Mouse (Mus musculus) thymus, postnatal 4 days (tissue): ENCODE measurements around the gene Myh10.
A peak's percentile ranks its signal among the peaks of the same experiment; 100 is the strongest.
"Not testable (repeated sequence)": the region's sequence is repeated elsewhere in the genome, so short reads cannot be mapped to it uniquely, and the experiment has no call there.

Experiments
- DNase-seq: peaks from one replicate; pipeline ENCODE4 v3.0.0; 2021

Gene Myh10

DNA sequence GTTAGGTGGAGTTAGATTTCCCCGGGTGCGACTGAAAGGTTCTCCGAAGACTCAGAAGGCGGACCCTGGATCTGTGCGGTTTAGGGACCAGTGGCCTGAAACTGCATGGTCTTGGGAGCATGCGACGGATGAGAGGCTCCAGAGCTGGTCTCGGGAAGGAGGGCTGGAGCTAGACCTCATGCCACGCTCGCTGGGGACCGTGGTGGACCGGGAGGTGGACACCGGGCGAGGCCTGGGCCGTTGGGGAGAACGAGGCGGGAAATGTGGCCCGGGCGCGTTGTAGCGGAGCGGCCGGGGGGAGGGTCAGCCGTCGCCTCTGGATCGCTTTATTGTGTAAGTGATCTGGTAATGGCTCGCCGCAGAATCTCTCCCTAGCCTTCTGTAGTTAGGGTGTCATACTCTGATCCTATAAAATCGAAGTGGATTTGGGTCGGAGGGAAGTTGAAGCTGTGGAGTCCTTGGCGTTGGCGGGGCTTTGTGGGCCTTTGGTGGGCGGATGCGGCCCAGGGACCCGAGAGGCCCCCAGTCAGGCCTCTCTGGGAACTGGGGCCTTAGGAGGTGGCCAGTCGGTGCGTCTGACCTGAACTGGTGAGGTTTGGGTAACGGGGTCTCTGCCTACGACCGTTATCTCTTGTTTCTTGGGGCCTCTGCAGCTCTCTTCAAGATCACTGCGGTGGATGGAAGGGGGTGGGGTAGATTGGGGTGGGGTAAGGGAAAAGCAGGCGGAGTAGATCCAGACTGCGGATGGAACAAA lies 1.5 kb downstream of the Myh10 start:
- DNase-seq = peak; percentile 32

DNA sequence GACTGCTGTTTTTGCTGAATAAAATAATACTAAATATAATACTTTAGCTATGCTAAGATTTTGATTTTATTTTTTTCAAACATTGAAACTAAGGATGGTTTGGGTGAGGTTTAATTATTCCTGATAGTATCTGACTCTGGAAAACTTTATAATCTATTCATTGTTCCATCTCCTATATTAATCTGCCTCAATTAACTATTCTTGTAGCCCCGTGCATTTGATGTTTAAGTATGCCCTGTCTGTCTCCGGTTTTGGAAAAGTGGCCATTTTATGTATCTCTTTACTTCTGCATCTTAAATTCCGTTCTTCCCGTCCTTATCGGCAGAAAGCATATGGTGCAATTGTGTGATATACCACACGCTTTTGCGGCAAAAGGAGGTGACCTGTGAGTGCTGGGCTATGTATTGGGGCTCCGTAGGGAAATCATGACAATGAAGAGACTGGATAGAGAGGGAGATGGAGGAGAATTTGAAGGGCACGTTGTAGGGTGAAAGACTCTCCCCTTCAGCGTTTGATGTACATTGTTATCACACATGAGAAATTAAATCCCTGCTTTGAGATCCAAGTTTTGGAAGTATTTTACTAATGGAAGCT lies 2.2 kb downstream of the Myh10 start:
- DNase-seq = no peak

DNA sequence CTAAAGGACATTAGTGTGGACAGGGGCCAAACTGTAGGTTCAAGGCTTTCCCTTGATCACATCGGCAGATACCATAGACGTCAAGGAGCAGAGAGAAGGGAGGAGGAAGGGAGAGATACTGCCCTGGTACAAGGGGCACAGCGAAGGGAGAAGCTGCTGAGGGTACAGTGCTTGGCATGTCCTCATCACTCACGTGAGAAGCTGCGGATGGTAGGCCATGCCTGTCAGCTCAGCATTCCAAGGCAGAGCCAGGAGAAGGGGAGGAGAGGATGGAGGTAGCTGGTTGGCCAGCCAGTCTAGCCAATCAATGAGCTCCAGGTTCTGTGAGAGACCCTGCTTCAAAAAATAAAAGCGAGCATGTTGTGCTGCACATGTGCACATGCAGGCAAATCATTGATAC lies 11.0 kb downstream of the Myh10 start:
- no peak for DNase-seq

DNA sequence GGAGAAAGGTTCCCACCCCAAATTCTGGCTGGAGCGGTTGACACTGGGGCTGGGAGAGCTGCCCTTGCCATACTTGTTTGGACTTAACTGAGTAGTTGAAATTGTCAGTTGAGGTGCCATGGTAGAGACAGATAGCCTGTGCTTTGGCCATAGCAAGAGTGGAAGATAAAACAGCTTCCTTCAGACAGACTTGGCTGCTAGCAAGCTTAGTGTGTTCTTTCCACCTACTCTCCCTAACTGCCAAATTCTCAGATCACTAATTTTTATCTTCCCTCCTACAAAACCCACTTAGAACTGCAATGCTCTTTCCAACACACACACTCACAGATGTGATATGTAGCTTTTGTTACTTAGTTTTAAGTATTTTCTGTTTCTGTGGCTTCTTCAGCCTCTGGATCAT lies 12.0 kb downstream of the Myh10 start:
- DNase-seq = no peak

DNA sequence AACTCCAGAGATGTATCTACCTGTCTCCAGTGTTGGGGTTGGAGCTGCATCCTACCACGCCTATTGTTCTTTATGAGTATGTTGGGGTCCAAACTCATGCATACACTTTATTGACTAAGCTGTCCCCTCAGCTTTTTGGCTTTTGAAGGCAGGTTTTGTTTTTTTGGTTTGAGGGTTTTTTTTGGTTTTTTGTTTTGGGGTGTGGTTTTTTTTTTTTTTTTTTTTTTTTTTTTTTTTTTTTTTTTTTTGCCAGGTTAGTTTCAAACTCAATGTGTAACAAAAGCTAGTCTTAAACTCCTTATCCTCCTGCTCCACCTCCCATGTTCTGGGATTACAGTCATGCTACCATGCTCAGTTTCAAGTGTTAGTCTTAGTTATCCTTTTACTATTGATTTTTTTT lies 12.9 kb downstream of the Myh10 start:
- no peak for DNase-seq

DNA sequence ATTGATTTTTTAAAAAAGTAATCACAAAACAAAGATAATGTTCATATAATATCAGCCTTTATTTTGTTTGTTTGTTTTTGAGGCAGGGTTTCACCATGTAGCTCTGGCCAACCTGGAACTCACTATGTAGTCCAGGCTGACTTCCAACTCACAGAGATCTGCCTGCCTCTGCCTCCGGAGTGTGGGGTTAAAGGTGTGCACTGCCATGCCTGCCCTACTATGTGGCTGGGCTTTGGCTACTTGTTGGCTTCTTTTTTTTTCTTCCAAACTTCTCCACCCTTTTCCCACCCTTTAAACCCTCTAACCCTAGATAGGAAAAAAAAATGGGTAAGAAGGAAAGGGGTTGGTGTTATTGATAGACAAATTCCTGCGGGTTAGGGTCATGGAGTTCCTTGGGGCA lies 13.5 kb downstream of the Myh10 start:
- no peak for DNase-seq

DNA sequence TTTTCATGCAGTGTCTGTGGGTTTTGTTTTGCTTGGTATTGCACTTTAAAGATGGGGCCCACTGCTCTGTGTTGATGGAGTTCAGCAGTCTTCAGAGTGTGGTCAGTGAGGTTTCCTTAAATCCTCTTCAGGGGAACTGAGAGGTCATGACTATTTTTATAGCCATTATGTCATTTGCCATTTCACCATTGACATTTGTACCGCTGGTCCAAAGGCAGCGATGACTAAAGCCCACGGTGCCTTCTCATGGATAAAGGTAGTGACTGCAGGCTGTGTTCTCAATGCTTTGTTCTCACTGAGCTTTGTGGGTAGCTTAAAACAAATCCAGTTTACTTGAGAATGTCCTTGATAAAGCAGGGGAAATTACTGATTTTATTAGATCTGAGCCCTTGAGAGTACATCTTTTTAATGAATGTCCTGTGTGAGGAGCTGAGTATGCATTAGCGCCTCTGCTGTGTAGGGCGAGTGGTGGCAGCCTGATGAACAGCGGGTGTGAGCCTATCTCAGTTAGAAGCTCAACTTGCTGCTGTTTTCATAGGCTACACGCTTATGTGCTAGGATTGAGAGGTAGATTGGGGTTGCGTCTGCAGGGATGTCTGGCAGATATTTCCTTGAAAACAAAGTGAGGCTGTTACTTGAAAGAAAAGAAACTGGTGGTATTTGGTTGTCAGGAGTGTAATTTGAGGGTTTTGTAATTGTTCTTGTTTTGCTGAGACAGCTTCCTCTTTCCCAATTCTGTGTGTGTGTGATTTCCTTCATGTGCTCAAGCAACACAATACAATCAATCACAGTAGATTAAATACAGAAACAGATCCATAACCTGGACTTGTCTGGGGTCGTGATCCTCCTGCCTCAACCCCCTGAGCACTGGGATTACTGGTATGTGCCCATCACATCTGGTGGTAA lies 15.4 kb downstream of the Myh10 start:
- DNase-seq = no peak

DNA sequence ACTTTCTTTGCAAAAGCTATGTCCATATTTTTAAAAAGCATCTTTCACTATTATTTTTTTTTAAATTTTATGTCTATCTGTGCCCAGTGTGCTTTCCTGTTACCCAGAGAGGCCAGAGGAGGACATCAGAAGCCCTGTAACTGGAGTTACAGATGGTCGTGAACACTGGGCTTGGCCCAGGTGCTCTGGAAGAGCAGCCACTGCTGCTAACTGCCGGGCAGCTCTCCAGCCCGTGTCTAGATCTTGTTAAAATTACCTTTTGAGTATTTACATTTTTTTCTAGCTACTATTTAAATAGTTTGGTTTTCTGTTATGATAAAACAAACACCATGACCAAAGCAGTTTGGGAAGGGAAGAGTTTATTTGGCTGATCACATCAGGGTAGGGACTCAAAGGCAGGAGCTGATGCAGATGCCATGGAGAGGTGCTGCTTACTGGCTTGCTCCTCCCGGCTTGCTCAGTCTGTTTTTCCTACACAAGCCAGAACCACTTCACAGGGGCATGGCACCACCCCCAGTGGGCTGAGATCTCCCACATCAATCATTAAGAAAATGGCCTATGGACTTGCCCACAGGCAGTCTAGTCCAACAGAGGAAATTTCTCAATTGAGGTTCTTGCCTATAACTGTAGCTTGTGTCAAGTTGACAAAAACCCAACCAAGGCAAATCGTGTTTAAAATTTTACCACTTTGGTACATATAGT lies 16.7 kb downstream of the Myh10 start:
- DNase-seq = no peak

DNA sequence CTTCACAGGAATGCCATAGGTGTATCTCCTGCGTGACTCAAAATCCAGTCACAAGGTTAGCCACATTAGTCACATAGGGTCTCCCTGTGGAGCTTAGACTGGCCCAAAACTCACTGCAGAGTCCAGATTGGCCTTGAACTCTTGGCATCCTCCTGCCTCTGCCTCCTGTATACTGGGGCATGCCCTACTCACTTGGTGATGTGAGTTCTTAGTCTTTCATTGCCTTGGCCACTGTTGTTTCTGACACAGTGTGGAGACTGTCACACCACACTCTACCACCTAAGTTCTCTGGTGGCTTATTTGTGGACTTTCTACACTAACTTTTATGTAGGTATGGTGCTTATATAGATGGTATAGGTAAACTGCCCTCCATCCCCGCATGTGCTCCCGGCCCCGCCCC lies 24.8 kb downstream of the Myh10 start:
- no peak for DNase-seq

DNA sequence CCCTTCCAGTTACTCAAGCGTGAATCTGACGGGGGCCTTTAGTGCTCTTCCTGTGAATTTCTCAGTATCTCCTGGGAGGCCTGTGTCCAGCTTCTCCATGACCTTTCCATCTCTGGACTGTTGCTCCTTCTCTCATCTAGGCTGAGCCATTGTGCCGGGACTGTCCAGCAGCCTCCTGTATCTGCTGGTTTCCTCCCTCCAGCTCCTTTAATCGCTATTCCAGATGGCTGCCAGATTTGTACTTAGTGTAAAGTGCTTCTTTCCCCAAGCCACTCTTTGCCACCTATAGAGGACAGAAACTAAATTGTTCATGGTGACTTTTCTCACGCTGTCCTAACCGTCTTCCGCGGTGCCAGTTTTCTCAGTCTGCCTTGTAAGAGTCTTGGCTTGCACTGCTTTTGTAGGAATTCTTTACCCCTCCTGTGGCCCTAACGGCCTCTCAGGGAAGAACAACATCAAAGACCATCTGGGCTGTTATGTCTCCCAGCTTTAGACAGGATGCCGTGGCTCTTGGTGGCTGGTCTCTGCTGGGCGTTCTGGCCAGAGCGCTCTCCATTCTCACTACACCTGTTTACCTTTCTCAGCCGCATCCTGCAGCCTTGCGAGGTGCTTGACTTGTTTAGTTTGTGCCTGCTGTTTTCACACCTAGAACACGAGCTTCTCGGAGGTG lies 25.9 kb downstream of the Myh10 start:
- no peak for DNase-seq

DNA sequence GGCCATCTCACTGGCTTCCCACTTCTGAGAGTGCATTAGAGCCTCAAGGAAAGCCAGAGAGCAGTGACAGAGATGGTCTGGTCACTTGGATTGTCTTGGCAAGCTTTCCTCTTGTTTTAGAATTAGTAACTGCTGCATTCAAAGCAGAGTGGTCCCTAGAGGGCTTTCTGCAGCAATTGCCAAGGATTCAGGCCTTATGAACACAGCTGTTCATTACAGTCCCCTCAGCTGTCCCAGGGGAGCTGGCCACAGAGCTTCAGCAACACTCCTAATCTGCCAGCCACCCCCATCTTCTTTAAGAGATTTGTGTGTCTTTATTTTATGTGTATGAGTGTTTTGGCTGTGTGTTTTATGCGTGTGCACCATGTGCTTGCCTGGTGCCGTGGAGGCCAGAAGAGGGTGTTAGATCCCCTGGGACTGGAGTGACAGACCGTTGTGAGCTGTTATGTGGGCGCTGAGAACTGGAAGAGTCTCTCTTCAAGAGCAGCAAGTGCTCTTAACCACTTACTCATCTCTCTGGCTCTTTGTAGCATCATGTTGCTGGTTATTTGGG lies 27.8 kb downstream of the Myh10 start:
- no peak for DNase-seq

DNA sequence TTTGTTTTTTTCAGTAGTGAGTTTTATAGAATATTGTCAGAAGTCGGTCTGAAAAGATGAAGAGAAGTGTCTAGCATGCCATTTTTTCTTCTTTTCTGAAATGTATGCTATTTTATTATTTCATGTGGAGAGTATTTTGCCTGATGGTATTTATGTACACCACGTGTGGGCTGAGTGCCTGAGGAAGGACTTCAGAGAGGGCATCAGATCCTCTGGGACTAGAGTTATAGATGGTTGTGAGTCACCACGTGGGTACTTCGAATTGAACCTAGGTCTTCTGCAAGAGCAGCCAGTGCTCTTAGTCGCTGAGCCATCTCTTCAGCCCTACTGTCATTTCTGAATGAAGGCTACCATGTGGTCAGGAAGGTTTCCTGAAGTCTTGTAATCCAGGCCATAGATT lies 28.4 kb downstream of the Myh10 start:
- no peak for DNase-seq

DNA sequence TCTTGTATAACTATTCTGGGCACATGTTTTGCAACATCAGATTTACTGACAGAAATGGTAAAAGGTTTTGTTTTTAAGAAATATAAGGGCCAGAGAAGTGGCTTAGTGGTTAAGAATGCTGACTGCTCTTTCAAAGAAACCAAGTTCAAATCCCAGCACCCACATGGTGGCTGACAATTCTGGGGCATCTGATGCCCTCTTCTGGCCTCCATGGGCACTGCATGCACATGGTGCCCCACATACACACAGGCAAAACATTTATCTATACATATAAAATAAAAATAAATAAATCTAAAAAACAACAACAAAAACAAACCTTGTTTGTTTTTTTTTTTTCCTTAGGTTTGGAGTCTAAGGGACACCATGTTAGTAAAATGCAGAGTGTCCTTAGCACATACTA lies 32.8 kb downstream of the Myh10 start:
- peak; percentile 65 for DNase-seq

DNA sequence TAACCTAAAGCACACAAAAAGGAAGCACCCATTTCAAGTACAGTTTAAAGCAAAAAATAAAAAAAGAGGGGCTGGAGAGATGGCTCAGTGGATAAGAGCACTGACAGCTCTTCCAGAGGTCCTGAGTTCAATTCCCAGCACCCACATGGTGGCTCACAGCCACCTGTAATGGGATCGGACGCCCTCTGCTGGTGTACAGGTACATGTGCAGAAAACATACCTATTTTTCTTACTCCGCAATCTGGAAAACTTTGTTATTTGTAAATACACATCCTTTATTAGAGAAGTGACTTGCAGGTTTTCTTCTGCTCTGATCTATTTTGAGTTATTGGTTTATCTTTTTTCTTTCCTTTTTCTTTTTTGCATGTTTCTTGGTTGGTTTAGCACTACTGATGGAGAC lies 37.3 kb downstream of the Myh10 start:
- no peak for DNase-seq

DNA sequence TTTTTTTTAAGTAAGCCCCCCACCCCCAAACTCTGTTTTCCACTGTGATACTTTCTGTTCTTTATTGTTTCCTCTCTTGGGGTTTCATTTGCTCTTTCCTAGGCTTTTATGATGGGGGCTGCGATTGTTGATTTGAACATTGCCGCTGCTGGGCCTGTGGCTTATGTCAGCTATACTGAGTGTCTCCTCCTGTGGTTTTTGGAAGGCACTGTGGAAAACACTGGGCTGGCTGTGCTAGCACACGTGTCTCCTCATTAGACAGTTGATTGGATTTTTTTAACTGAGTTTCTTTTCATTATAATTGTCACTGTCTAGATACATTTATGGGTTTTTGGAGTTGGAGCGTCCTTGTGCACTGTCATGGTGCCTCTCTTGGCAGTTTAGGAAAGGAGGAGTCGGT lies 39.4 kb downstream of the Myh10 start:
- no peak for DNase-seq

DNA sequence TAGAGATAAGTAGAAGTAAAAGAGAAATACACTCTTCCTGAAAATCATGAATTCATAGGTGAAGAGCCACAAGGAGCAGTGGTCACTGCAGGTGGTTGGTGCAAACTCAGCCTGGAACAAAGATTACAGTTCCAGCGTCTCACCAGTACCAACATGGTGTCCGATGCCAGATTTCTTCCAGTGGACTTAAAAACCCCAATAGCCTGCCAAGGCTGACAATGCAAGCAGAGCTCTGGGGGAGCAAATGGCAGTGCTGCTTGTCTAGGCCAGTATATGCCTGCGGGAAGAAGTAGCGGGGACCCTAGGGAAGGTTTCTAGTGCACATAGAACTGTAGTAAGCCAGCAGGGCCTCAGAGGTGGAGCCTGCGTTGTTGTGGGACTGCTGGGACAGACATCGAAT lies 40.7 kb downstream of the Myh10 start:
- DNase-seq = no peak

DNA sequence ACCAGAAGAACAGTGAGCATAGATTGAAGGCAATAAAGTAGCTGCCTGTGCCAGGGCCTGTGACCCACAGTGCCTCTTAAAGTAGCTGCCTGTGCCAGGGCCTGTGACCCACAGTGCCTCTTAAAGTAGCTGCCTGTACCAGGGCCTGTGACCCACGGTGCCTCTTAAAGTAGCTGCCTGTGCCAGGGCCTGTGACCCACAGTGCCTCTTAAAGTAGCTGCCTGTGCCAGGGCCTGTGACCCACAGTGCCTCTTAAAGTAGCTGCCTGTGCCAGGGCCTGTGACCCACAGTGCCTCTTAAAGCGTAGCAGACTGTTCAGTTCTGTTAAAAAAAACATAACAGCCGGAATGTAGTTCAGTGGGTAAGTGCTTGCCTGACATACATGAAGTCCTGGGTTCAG lies 42.0 kb downstream of the Myh10 start:
- DNase-seq = not testable (repeated sequence)

DNA sequence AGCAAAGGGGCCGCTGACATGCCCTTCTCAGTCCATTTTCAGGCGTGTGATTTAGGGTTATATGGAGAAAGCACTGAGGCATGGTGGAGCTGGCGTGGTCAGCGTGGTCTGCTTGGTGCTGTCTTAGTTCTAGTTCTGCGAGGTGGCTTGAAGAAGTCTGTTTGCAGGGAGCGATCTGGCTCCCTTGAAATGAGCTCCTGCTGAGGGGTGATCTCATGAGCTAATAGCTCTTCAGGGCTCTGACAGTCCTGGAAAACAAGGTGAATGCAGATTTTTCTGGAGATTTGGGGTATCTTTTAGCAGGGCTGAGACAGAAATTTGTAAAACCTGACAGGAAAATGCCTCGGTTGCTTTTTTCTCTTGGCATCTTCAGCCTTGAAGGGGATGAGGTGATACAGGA lies 48.1 kb downstream of the Myh10 start:
- DNase-seq = no peak

DNA sequence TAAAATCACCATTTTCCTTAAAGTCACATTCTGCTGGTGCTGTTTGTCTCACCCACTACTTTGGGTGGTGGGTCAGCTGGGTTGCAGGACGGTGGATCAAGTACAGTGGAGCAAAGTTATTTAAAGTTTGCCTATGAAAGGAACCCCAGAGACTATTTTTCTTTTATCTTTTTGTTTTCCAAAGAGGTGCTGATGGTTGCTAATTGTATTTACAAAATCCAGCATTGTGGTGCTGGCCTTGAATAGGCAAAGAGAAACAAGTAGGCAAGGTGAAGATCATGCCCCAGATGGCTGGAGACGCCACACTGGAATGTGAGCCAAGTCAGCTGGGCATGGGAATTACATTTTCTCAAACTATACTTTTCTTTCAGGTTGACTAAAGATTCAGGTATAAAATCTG lies 51.3 kb downstream of the Myh10 start:
- DNase-seq = no peak

DNA sequence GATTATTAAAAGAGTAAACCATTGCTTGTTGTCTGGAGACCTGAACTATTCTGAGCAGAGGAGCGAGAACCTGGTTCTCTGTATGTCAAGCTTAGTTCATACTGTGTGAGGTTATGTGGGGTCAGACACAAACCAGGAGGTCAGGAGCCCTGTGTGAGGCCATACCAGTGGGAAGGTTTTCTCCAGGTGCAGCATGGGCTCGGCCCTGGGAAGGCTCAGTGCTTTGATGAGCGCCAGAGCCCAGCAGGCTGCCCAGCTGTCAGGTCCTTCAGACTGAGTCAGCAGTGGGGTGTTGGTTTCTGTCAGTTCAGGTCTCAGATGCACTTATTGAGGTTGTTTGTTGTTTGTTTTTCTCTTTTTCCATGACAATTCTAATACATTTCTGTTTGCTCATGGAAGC lies 52.8 kb downstream of the Myh10 start:
- DNase-seq = no peak

DNA sequence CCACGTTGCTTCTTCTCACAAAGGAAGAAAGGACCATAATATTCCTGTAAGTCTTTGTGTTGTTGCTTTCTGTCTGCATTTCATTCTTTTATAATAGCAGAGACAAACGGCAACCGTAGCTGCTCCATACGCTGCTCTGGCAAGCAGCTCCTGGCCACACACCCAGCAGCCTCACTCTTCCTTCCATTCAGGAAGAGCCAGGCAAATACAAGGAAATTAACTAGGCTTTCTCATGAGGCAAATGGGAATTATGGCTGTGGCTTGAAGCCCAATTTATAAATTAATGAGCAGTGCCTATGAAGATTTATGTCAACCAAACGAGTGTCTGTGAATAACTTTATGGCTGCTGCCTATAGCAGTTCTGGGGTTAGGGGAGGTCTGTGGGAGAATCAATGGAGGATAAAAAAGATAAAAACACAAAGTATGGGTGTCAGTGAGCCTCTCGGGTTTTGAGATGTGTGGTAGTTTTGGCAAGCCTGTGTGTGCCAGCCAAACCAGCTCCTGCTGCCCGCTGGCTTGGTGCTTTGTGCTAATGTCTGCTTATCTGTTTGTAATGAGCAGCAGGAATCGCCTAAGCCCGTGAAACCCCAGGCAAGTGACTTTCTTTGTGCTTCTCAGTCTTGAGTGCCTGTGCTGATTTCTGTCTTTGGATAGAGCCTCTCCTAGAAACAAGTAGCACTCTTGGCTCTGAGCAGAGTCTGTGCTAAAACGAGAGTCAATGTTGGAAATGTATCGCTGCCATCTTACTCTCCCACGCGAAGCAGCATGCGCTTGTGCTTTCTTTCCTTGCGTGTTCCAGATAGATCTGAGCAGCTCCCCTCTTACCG lies 54.2 kb downstream of the Myh10 start:
- no peak for DNase-seq

DNA sequence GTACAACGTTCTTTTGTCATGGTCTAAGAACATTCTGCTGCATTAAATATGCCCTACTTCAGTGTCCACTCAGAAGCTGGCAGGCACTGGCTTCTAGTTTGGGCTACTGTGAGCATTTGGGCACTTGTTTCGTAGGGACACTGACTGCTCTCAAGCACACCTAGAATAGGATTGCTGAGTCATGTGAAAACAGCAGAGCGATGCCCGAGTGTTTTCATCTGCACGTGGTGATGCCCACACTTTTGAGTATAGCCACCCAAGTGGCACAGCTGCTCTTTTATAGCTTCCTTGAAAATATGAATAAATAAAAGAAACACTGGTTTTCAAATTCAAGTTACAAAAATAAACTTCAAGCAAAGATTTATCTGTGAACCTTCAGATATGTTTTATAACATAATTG lies 56.8 kb downstream of the Myh10 start:
- DNase-seq = no peak
